Mouse (Mus musculus): Measurements from ENCODE around the gene Ccnd3. TPM values are rescaled to one million over a fixed set of nuclear protein-coding genes. Genes with fewer than 3 reads are reported as not detected.
"Not testable (repeated sequence)": the region's sequence is repeated elsewhere in the genome, so short reads cannot be mapped to it uniquely, and the experiment has no call there.

Ccnd3 gene
- polyA plus RNA-seq, 1 experiment from 2014 or later, result 355 TPM

DNA sequence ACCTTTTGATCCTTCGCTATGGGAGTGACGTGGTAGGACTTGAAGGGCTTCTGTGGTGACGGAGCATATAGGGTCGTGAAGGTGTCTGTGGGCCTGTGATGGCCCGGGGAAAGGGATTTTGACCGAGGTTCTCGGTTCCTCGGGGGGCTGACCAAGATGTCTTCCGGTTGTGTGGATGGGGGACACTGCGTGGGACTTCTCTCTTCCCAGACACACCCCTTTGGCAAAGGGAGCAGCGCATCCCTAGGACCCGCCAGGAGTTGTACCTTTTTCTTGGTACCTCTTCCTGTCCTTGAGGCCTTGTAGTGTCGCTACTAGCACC is 106.8 kb downstream of the Ccnd3 start:
- H3K4me3 ChIP-seq, result peak overlapping the region; percentile 78
- H3K27ac ChIP-seq, result no peak overlapping the region
- no peak for ATAC-seq (ENCODE audit: insufficient number of reproducible peaks, insufficient read depth, low FRiP score, low TSS enrichment)
- H3K9ac ChIP-seq, result peak overlapping the region; percentile 74
- peaks cover 36% of the 10 kb centered on the region for H3K36me3 ChIP-seq
- no peaks in the 10 kb centered on the region for H3K9me3 ChIP-seq
- peaks cover 21% of the 10 kb centered on the region for H3K4me1 ChIP-seq
- under 1% methylated on average over 13 of the region's 13 CpGs for WGBS
- H3K4me2 ChIP-seq (replicated peaks), result peak overlapping the region; percentile 65
- H3K27me3 ChIP-seq, result no peaks in the 10 kb centered on the region

- H3K4me3 ChIP-seq, result no peak overlapping the region
Measured at GRCm38 (mm10) chr17:47614018-47614417, 109.2 kb downstream of the Ccnd3 start.

DNA sequence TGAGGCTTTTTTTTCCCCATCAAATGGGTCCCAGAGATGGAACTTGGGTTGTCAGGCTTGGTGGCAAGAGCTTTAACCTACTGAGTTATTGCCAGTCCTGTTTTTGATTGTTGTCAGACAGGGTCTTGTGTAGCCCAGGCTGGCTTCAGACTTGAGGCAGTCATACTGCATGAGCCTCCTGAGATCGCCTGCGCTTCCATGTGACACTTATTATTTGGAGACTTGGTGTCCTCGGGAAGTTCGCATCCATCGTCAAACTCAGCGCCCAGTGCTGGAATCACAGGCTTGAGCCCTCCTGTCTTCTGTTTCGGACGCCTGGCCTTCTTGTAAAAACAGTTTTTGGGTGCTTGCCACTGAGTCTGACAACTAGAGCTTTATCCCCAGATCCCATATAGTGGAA is 111.3 kb downstream of the Ccnd3 start:
- no peaks in the 10 kb centered on the region for H3K9me3 ChIP-seq
- H3K9ac ChIP-seq, result no peak overlapping the region
- 95% methylated on average over 8 of the region's 8 CpGs for WGBS
- H3K27me3 ChIP-seq, result no peaks in the 10 kb centered on the region
- H3K36me3 ChIP-seq, result peaks cover 58% of the 10 kb centered on the region
- no peak overlapping the region for H3K4me3 ChIP-seq
- H3K27ac ChIP-seq, result no peak overlapping the region
- ATAC-seq (ENCODE audit: insufficient number of reproducible peaks, insufficient read depth, low FRiP score, low TSS enrichment), result no peak
- no peak overlapping the region for H3K4me2 ChIP-seq (replicated peaks)
- H3K4me1 ChIP-seq, result peaks cover 10% of the 10 kb centered on the region

More at GRCm38 (mm10) chr17:47614018-47614417, 109.2 kb downstream of the Ccnd3 start:
- WGBS, result 84% methylated on average over 1 of the region's 1 CpGs
- Histone ChIP-seq H3K4me1 (peaks cover 21% of the 10 kb centered on the region), H3K36me3 (peaks cover 44% of the 10 kb centered on the region), H3K9ac (no peak overlapping the region), H3K9me3 (no peaks in the 10 kb centered on the region), H3K27me3 (no peaks in the 10 kb centered on the region), H3K27ac (no peak overlapping the region), H3K4me2 (replicated peaks) (no peak overlapping the region)
- ATAC-seq (ENCODE audit: insufficient number of reproducible peaks, insufficient read depth, low FRiP score, low TSS enrichment), result no peak

DNA sequence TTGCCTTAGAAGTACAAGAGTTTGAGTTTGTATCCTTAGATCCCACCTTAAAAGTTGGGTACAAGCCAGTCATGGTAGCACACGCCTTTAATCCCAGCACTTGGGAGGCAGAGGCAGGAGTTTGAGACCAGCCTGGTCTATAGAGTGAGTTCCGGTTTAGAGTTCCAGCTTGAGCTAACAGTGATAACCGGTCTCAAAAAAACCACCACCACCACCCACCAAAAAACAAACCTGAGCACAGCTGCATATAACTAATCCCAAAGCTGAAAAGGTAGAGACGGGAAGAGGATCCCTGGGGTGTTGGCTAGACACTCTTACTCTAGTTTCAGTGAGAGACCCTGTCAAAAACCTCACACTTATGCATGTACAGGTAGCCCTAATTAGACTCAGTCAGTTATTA is 111.8 kb downstream of the Ccnd3 start:
- peaks cover 62% of the 10 kb centered on the region for H3K36me3 ChIP-seq
- WGBS, result 89% methylated on average over 4 of the region's 4 CpGs

DNA sequence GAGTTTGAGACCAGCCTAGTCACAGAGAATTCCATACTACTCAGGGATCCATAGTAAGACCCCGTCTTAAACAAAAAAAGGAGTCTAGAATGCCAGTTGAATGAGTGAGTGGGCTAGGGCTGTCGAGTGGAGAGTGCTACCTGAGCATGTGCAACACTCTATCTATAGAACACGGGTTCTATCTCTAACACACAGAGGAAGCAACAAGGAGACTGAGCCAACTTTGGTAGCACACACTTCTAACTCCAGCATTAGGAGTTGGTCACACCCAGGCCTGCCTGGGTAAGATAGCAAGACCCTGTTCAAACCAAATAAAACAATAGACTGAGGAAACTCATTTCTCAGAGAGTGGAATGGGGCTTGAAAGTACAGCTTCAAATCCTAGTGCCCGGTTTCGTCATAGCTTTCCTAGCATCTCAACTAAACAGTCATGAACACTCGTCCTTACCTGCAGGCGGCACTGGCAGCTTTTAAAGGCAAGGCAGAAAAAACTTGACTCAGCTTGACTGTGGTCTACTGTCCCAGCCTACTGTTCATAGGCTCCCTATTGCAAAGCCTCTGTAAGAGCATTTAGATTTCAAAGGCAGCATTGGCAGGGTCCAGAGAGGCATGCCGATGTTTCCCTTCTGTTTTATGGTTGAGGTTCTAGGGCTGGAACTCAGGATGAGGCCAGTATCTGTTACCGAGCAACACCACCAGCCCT is 112.9 kb downstream of the Ccnd3 start:
- no peak for ATAC-seq (ENCODE audit: insufficient number of reproducible peaks, insufficient read depth, low FRiP score, low TSS enrichment)
- Histone ChIP-seq H3K9me3 (no peaks in the 10 kb centered on the region), H3K4me3 (no peak overlapping the region), H3K27me3 (no peaks in the 10 kb centered on the region), H3K4me1 (peaks cover 2% of the 10 kb centered on the region), H3K9ac (no peak overlapping the region), H3K36me3 (peaks cover 73% of the 10 kb centered on the region), H3K27ac (no peak overlapping the region), H3K4me2 (replicated peaks) (no peak overlapping the region)
- 92% methylated on average over 9 of the region's 9 CpGs for WGBS

More for the DNA sequence above, 111.8 kb downstream of the Ccnd3 start:
- no peaks in the 10 kb centered on the region for H3K9me3 ChIP-seq
- no peak overlapping the region for H3K4me3 ChIP-seq
- H3K4me2 ChIP-seq (replicated peaks), result no peak overlapping the region
- H3K4me1 ChIP-seq, result peaks cover 10% of the 10 kb centered on the region
- H3K9ac ChIP-seq, result no peak overlapping the region
- no peak overlapping the region for H3K27ac ChIP-seq
- no peaks in the 10 kb centered on the region for H3K27me3 ChIP-seq
- no peak for ATAC-seq (ENCODE audit: insufficient number of reproducible peaks, insufficient read depth, low FRiP score, low TSS enrichment)

DNA sequence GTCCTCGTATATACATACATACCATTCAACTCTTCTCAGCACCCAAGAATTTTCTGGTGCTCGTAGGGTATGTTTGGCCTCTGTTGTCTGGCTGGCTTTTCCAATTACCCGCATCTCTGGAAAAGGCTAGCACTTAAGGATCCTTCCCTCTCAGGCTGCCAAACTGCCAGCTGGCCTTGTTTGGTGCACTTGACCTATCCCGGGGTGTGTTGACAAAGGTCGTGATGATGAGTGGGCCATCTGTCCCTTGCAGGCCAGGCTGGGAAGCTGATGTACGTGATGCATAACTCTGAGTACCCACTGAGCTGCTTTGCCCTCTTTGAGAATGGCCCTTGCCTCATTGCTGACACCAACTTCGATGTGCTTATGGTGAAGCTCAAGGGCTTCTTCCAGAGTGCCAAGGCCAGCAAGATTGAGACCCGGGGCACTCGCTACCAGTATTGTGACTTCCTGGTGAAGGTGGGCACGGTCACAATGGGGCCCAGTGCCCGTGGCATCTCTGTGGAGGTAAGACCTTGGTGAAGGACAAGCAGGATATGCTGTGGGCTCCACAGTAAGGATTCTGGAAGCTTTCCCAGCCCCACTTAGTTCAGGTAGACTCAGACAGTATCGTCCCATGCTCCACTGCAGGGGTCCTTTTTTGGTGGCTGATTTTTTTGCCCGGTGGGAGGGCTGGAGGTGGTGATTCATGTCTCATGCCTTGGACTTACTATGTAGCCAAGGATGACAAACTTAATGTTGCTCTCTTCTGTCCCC is 113.9 kb downstream of the Ccnd3 start:
- Histone ChIP-seq H3K27me3 (no peaks in the 10 kb centered on the region), H3K9me3 (no peaks in the 10 kb centered on the region), H3K9ac (no peak overlapping the region), H3K4me2 (replicated peaks) (no peak overlapping the region), H3K4me1 (no peaks in the 10 kb centered on the region), H3K36me3 (peaks cover 79% of the 10 kb centered on the region), H3K27ac (no peak overlapping the region), H3K4me3 (no peak overlapping the region)
- no peak for ATAC-seq (ENCODE audit: insufficient number of reproducible peaks, insufficient read depth, low FRiP score, low TSS enrichment)
- WGBS, result 94% methylated on average over 13 of the region's 13 CpGs

DNA sequence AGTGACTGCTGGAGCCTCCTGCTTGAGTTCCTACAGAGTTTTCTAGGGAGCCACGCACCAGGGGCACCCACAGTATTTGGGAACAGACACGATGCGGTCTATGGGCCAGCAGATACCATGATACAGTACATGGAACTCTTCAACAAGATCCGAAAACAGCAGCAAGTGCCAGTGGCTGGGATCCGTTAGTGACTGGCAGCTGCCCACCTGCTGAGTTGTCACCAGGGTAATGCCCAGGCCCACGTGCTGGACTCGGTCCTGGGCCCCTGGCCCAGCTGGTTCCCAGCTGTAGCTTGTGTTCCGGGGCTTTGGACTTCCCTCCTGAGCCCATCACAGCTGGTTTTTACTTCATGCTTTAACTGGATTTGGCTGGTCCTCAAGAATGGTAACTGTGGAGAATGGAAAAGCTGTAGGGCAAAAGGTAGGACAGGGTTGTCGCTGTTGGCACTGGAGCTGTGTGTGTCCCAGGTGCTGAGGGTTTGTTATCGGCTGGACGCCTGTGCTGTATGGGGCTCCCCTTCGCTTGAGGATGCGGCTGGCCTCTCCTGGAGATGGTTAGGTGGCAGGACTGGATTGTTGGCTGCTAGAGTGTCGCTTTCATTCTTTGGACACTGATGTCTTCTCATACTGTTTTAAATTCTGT is 118.2 kb downstream of the Ccnd3 start:
- Histone ChIP-seq H3K4me2 (replicated peaks) (no peak overlapping the region), H3K4me3 (no peak overlapping the region), H3K36me3 (peaks cover 74% of the 10 kb centered on the region), H3K27ac (no peak overlapping the region), H3K4me1 (peaks cover 3% of the 10 kb centered on the region; the same call in 1 of the 2 replicates), H3K27me3 (no peaks in the 10 kb centered on the region), H3K9me3 (no peaks in the 10 kb centered on the region), H3K9ac (no peak overlapping the region)
- WGBS, result 91% methylated on average over 14 of the region's 14 CpGs
- ATAC-seq (ENCODE audit: insufficient number of reproducible peaks, insufficient read depth, low FRiP score, low TSS enrichment), result no peak

DNA sequence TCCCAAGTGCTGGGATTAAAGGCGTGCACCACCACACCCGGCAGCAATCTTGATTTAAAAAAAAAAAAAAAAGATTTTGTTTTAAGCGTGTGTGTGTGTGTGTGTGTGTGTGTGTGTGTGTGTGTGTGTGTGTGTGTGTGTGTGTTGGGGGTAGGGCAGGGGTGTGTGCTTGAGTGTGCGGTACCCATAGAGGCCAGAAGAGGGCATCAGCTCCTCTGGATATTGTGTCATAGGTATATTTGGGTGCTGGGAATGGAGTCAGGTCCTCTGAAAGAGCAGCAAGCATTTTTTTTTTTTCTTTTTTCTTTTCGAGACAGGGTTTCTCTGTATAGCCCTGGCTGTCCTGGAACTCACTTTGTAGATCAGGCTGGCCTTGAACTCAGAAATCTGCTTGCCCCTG is 119.7 kb downstream of the Ccnd3 start:
- peaks cover 65% of the 10 kb centered on the region for H3K36me3 ChIP-seq
- 90% methylated on average over 5 of the region's 5 CpGs for WGBS

GRCm38 (mm10) chr17:47625088-47625487 is 120.2 kb downstream of the Ccnd3 start:
- H3K4me2 ChIP-seq (replicated peaks), result no peak overlapping the region
- H3K36me3 ChIP-seq, result peaks cover 60% of the 10 kb centered on the region
- H3K9me3 ChIP-seq, result no peaks in the 10 kb centered on the region
- ATAC-seq (ENCODE audit: insufficient number of reproducible peaks, insufficient read depth, low FRiP score, low TSS enrichment), result no peak
- 95% methylated on average over 2 of the region's 2 CpGs for WGBS
- no peaks in the 10 kb centered on the region for H3K27me3 ChIP-seq
- peaks cover 9% of the 10 kb centered on the region; the same call in 1 of the 2 replicates for H3K4me1 ChIP-seq
- H3K9ac ChIP-seq, result no peak overlapping the region
- H3K4me3 ChIP-seq, result no peak overlapping the region
- H3K27ac ChIP-seq, result no peak overlapping the region

More for the DNA sequence above, 119.7 kb downstream of the Ccnd3 start:
- H3K4me1 ChIP-seq; H3K4me3 ChIP-seq; H3K9ac ChIP-seq; H3K27ac ChIP-seq; ATAC-seq (ENCODE audit: insufficient number of reproducible peaks, insufficient read depth, low FRiP score, low TSS enrichment); H3K9me3 ChIP-seq; H3K4me2 ChIP-seq (replicated peaks); H3K27me3 ChIP-seq: not testable (repeated sequence)

DNA sequence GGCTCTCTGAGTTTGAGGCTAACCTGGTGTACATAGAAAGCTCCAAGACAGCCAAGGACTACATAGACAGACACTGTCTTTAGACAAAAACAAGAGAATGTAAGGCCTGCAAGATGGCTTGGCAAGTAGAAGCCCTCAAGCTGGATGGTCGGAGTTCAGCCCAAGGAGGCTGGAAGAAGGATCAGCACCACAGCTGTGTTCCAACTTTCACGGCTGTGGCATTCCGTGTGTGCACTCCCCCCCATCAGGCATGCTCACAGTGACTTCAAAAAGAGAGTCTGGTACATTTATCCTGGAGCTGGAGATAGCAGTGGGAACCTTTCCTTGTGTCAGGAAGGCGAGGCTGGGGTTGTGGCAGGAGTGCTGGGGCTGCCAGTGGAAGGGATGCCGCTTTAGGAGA is 121.2 kb downstream of the Ccnd3 start:
- Histone ChIP-seq H3K27ac (no peak overlapping the region), H3K4me2 (replicated peaks) (no peak overlapping the region), H3K9me3 (no peaks in the 10 kb centered on the region), H3K9ac (no peak overlapping the region), H3K4me3 (no peak overlapping the region), H3K4me1 (peaks cover 19% of the 10 kb centered on the region; the same call in 1 of the 2 replicates), H3K36me3 (peaks cover 53% of the 10 kb centered on the region), H3K27me3 (no peaks in the 10 kb centered on the region)
- no peak for ATAC-seq (ENCODE audit: insufficient number of reproducible peaks, insufficient read depth, low FRiP score, low TSS enrichment)
- WGBS, result 92% methylated on average over 5 of the region's 5 CpGs

DNA sequence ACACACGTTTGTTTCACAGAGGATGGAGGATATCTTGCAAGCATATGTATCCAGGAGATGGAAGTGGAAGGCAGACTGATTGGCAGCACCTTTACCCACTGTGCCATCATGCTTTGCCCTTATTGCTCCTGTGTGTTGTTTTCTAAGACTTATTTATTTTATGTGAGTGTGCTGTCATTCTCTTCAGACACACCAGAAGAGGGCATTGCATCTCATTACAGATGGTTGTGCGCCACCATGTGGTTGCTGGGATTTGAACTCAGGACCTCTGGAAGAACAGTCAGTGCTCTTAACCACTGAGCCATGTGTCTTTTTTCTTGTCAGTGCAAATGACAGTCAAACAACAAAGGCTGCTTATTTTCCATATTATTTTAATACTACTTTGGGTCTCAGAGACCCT is 122.9 kb downstream of the Ccnd3 start:
- Histone ChIP-seq H3K4me3 (no peak overlapping the region), H3K9ac (no peak overlapping the region), H3K36me3 (peaks cover 36% of the 10 kb centered on the region), H3K9me3 (no peaks in the 10 kb centered on the region), H3K27ac (peak overlapping the region; percentile 97; the same call in 1 of the 2 replicates), H3K27me3 (no peaks in the 10 kb centered on the region), H3K4me1 (peaks cover 31% of the 10 kb centered on the region), H3K4me2 (replicated peaks) (no peak overlapping the region; the same call in 1 of the 2 replicates)
- ATAC-seq (ENCODE audit: insufficient number of reproducible peaks, insufficient read depth, low FRiP score, low TSS enrichment), result no peak
- 76% methylated on average over 2 of the region's 2 CpGs for WGBS

Measured in embryonic facial prominence, embryonic 12.5 days (tissue).